Mouse (Mus musculus) kidney, postnatal 36 days (tissue): ENCODE results near the gene Ano3.
A peak's percentile ranks its signal among the peaks of the same experiment; 100 is the strongest.

ENCODE experiments used
- DNase-seq, 2 experiments: peaks; one replicate each; pipeline ENCODE4 v3.0.0; 2021 to 2022; ENCODE audit warnings: mixed read lengths in 2 of 2

The Ano3 gene

GRCm38 (mm10) chr2:110806302-110807093, 144.2 kb downstream of the Ano3 start:
- DNase-seq, result no peak

- no peak for DNase-seq
Observed at GRCm38 (mm10) chr2:110795928-110796327, 154.8 kb downstream of the Ano3 start.

- DNase-seq, result no peak
Observed at GRCm38 (mm10) chr2:110795433-110795832, 155.3 kb downstream of the Ano3 start.

GRCm38 (mm10) chr2:110787396-110787795, 163.3 kb downstream of the Ano3 start:
- no peak for DNase-seq

GRCm38 (mm10) chr2:110759434-110759833, 191.3 kb downstream of the Ano3 start:
- DNase-seq, result no peak

- DNase-seq, result no peak
Observed at GRCm38 (mm10) chr2:110757556-110757955, 193.2 kb downstream of the Ano3 start.

GRCm38 (mm10) chr2:110740493-110740892, 210.2 kb downstream of the Ano3 start:
- DNase-seq, result no peak

GRCm38 (mm10) chr2:110739781-110740180, 210.9 kb downstream of the Ano3 start:
- no peak for DNase-seq

GRCm38 (mm10) chr2:110737981-110738380, 212.7 kb downstream of the Ano3 start:
- no peak for DNase-seq

GRCm38 (mm10) chr2:110737236-110737635, 213.5 kb downstream of the Ano3 start:
- no peak for DNase-seq

- DNase-seq, result no peak
Observed at GRCm38 (mm10) chr2:110726106-110726505, 224.6 kb downstream of the Ano3 start.

- no peak for DNase-seq
Observed at GRCm38 (mm10) chr2:110722208-110722607, 228.5 kb downstream of the Ano3 start.

- DNase-seq, result no peak
Observed at GRCm38 (mm10) chr2:110721290-110721753, 229.4 kb downstream of the Ano3 start, which contains the start of gene Muc15. Gene Muc15, plus strand, starts transcription at chr2:110721340.

- no peak for DNase-seq
Observed at GRCm38 (mm10) chr2:110719051-110719450, 231.7 kb downstream of the Ano3 start.

GRCm38 (mm10) chr2:110710055-110710720, 240.5 kb downstream of the Ano3 start:
- DNase-seq, result no peak

- DNase-seq, result no peak
Observed at GRCm38 (mm10) chr2:110709436-110709835, 241.3 kb downstream of the Ano3 start.

GRCm38 (mm10) chr2:110671071-110671624, 279.6 kb downstream of the Ano3 start:
- DNase-seq, result no peak

- DNase-seq, result peak in 1 of 2 experiments; percentile 18
Observed at GRCm38 (mm10) chr2:110663329-110663728, 287.4 kb downstream of the Ano3 start.

- peak in 1 of 2 experiments; percentile 18 for DNase-seq
Observed at GRCm38 (mm10) chr2:110644846-110645245, 305.9 kb downstream of the Ano3 start.

GRCm38 (mm10) chr2:110644358-110644757, 306.4 kb downstream of the Ano3 start:
- DNase-seq, result no peak
